Mouse (Mus musculus) MEL (cell line): ENCODE data around the gene Hmcn2. TPM values are rescaled to one million over a fixed set of nuclear protein-coding genes. Genes with fewer than 3 reads are reported as not detected.

Experiments used
- DNase-seq: peaks from one replicate; pipeline ENCODE4 v3.0.0; 2011; ENCODE audit warnings: low read depth, low spot score
- H3K27ac ChIP-seq: 2 replicates; pipeline ENCODE4 v1.5.1; 2012; ENCODE audit warnings: low read depth, mild to moderate bottlenecking, control low read depth, low read length, moderate library complexity; ENCODE audit not compliant: control insufficient read depth
- H3K27me3 ChIP-seq, 2 experiments: fragments of 150-350 bp in 1 of 2; sonication (generic) in 1 of 2; 2 replicates each; pipeline ENCODE4 v1.6.1; 2012; ENCODE audit warnings: low read length in 2 of 2, mild to moderate bottlenecking in 2 of 2, improper control_type of control experiment in 1 of 2, moderate library complexity in 1 of 2; ENCODE audit not compliant: insufficient read depth in 2 of 2, control insufficient read depth in 1 of 2
- H3K36me3 ChIP-seq, 2 experiments: 2 replicates each; pipeline ENCODE4 v1.6.1; 2012 to 2014; ENCODE audit warnings: low read length in 2 of 2, improper control_type of control experiment in 1 of 2, inconsistent platforms in 1 of 2, mild to moderate bottlenecking in 1 of 2; ENCODE audit not compliant: insufficient read depth in 2 of 2, control insufficient read depth in 1 of 2
- H3K4me1 ChIP-seq, 2 experiments: fragments of 150-350 bp in 1 of 2; sonication (generic) in 1 of 2; 2 replicates each; pipeline ENCODE4 v1.6.1; 2012; ENCODE audit warnings: low read length in 2 of 2, improper control_type of control experiment in 1 of 2, mild to moderate bottlenecking in 1 of 2; ENCODE audit not compliant: insufficient read depth in 2 of 2, control insufficient read depth in 1 of 2
- H3K4me3 ChIP-seq, 2 experiments: fragments of 150-350 bp in 1 of 2; sonication (generic) in 1 of 2; 2 replicates each; pipeline ENCODE4 v1.5.1; 2012; ENCODE audit warnings: low read depth in 2 of 2, low read length in 2 of 2, mild to moderate bottlenecking in 2 of 2, moderate library complexity in 2 of 2, control low read depth in 1 of 2, improper control_type of control experiment in 1 of 2; ENCODE audit not compliant: control insufficient read depth in 1 of 2, insufficient read depth in 1 of 2
- H3K79me2 ChIP-seq: 2 replicates; pipeline ENCODE4 v1.6.1; 2012; ENCODE audit warnings: mild to moderate bottlenecking, low read length, moderate library complexity; ENCODE audit not compliant: control insufficient read depth, poor library complexity, insufficient read depth
- H3K9ac ChIP-seq: 2 replicates; pipeline ENCODE4 v1.6.1; 2012; ENCODE audit warnings: low read depth, mild to moderate bottlenecking, control low read depth, low read length, moderate library complexity; ENCODE audit not compliant: control insufficient read depth, poor library complexity, severe bottlenecking
- H3K9me3 ChIP-seq: fragments of 150-350 bp; sonication (generic); replicated peaks from 2 replicates; pipeline ENCODE4 v1.6.1; 2012; ENCODE audit warnings: mild to moderate bottlenecking, low read length, improper control_type of control experiment, moderate library complexity; ENCODE audit not compliant: insufficient read depth
- BHLHE40 ChIP-seq: IDR thresholded peaks from 2 replicates; pipeline ENCODE4 v1.6.1; 2012; ENCODE audit warnings: low read depth, mild to moderate bottlenecking, inconsistent platforms, low read length, improper control_type of control experiment, borderline replicate concordance
- CHD1 ChIP-seq: IDR thresholded peaks from 2 replicates; pipeline ENCODE4 v1.6.1; 2012; ENCODE audit warnings: low read depth, mild to moderate bottlenecking, inconsistent platforms, low read length, improper control_type of control experiment
- CHD2 ChIP-seq: IDR thresholded peaks from 2 replicates; pipeline ENCODE4 v1.6.1; 2011; ENCODE audit warnings: low read length, improper control_type of control experiment
- CTCF ChIP-seq, 3 experiments: IDR thresholded peaks in 2 of 3; conservative IDR thresholded peaks in 1 of 3; 2 replicates each; pipeline ENCODE4 v1.5.1; 2011 to 2012; ENCODE audit warnings: low read length in 3 of 3, low read depth in 2 of 3, mild to moderate bottlenecking in 2 of 3, improper control_type of control experiment in 1 of 3, inconsistent platforms in 1 of 3, mixed read lengths in 1 of 3, moderate library complexity in 1 of 3; ENCODE audit not compliant: control insufficient read depth in 1 of 3, insufficient read depth in 1 of 3, poor library complexity in 1 of 3, severe bottlenecking in 1 of 3
- E2F4 ChIP-seq: IDR thresholded peaks from 2 replicates; pipeline ENCODE4 v1.6.1; 2011; ENCODE audit warnings: low read depth, low read length, improper control_type of control experiment, borderline replicate concordance
- ELF1 ChIP-seq: IDR thresholded peaks from 2 replicates; pipeline ENCODE4 v1.6.1; 2014; ENCODE audit warnings: low read depth, mild to moderate bottlenecking, inconsistent platforms, low read length, improper control_type of control experiment, moderate library complexity
- EP300 ChIP-seq, 2 experiments: IDR thresholded peaks; 2 replicates each; pipeline ENCODE4 v1.6.1; 2011; ENCODE audit warnings: improper control_type of control experiment in 2 of 2, low read length in 2 of 2, low read depth in 1 of 2, mild to moderate bottlenecking in 1 of 2
- ETS1 ChIP-seq: IDR thresholded peaks from 2 replicates; pipeline ENCODE4 v1.6.1; 2012; ENCODE audit warnings: low read depth, mild to moderate bottlenecking, inconsistent platforms, low read length, improper control_type of control experiment, moderate library complexity
- GABPA ChIP-seq: IDR thresholded peaks from 2 replicates; pipeline ENCODE4 v1.6.1; 2012; ENCODE audit warnings: low read depth, mild to moderate bottlenecking, inconsistent platforms, low read length, improper control_type of control experiment, moderate library complexity
- GATA1 ChIP-seq: IDR thresholded peaks from 2 replicates; pipeline ENCODE4 v1.6.1; 2011; ENCODE audit warnings: low read depth, low read length, improper control_type of control experiment
- HCFC1 ChIP-seq: IDR thresholded peaks from 2 replicates; pipeline ENCODE4 v1.6.1; 2012; ENCODE audit warnings: low read depth, mild to moderate bottlenecking, inconsistent platforms, low read length, improper control_type of control experiment, moderate library complexity
- JUND ChIP-seq: IDR thresholded peaks from 2 replicates; pipeline ENCODE4 v1.6.1; 2011; ENCODE audit warnings: low read depth, mild to moderate bottlenecking, improper control_type of control experiment, low read length
- KAT2A ChIP-seq: conservative IDR thresholded peaks from 2 replicates; pipeline ENCODE4 v1.6.1; 2012; ENCODE audit warnings: low read depth, low read length, improper control_type of control experiment, inconsistent platforms
- MAFK ChIP-seq: IDR thresholded peaks from 2 replicates; pipeline ENCODE4 v1.6.1; 2011; ENCODE audit warnings: low read depth, mild to moderate bottlenecking, low read length, improper control_type of control experiment, borderline replicate concordance
- MAX ChIP-seq: IDR thresholded peaks from 2 replicates; pipeline ENCODE4 v1.6.1; 2011; ENCODE audit warnings: low read length, improper control_type of control experiment
- MEF2A ChIP-seq: IDR thresholded peaks from 2 replicates; pipeline ENCODE4 v1.6.1; 2014; ENCODE audit warnings: low read depth, mild to moderate bottlenecking, inconsistent platforms, low read length, improper control_type of control experiment; ENCODE audit not compliant: poor library complexity, insufficient replicate concordance, severe bottlenecking; ENCODE audit errors: extremely low read depth
- MXI1 ChIP-seq: IDR thresholded peaks from 2 replicates; pipeline ENCODE4 v1.6.1; 2011; ENCODE audit warnings: mild to moderate bottlenecking, low read depth, low read length, improper control_type of control experiment
- MYB ChIP-seq: IDR thresholded peaks from 2 replicates; pipeline ENCODE4 v1.6.1; 2011; ENCODE audit warnings: mild to moderate bottlenecking, low read depth, low read length, improper control_type of control experiment
- MYC ChIP-seq: IDR thresholded peaks from 2 replicates; pipeline ENCODE4 v1.6.1; 2011; ENCODE audit warnings: low read depth, mild to moderate bottlenecking, low read length, improper control_type of control experiment, moderate library complexity
- NELFE ChIP-seq: IDR thresholded peaks from 2 replicates; pipeline ENCODE4 v1.6.1; 2011; ENCODE audit warnings: low read depth, low read length, improper control_type of control experiment
- POLR2A ChIP-seq, 2 experiments: IDR thresholded peaks; 2 replicates each; pipeline ENCODE4 v1.6.1; 2011 to 2012; ENCODE audit warnings: low read length in 2 of 2, mild to moderate bottlenecking in 2 of 2, control low read depth in 1 of 2, improper control_type of control experiment in 1 of 2, low read depth in 1 of 2, moderate library complexity in 1 of 2; ENCODE audit not compliant: control insufficient read depth in 1 of 2, insufficient read depth in 1 of 2, poor library complexity in 1 of 2
- POLR2AphosphoS2 ChIP-seq: IDR thresholded peaks from 2 replicates; pipeline ENCODE4 v1.6.1; 2011; ENCODE audit warnings: low read length, improper control_type of control experiment
- POLR2AphosphoS5 ChIP-seq: IDR thresholded peaks from 2 replicates; pipeline ENCODE4 v1.6.1; 2012; ENCODE audit warnings: low read depth, borderline replicate concordance, mild to moderate bottlenecking, inconsistent platforms, low read length, moderate library complexity, mixed read lengths
- RAD21 ChIP-seq: IDR thresholded peaks from 2 replicates; pipeline ENCODE4 v1.6.1; 2011; ENCODE audit warnings: mild to moderate bottlenecking, low read depth, low read length, improper control_type of control experiment
- RCOR1 ChIP-seq: IDR thresholded peaks from 2 replicates; pipeline ENCODE4 v1.6.1; 2012; ENCODE audit warnings: low read depth, mild to moderate bottlenecking, inconsistent platforms, low read length, improper control_type of control experiment
- SIN3A ChIP-seq: IDR thresholded peaks from 2 replicates; pipeline ENCODE4 v1.6.1; 2012; ENCODE audit warnings: low read length, improper control_type of control experiment, inconsistent platforms
- SMC3 ChIP-seq: IDR thresholded peaks from 2 replicates; pipeline ENCODE4 v1.6.1; 2011; ENCODE audit warnings: low read depth, low read length, improper control_type of control experiment
- TBP ChIP-seq: IDR thresholded peaks from 2 replicates; pipeline ENCODE4 v1.8.0; 2011; ENCODE audit warnings: low read depth, low read length, improper control_type of control experiment
- TCF12 ChIP-seq: IDR thresholded peaks from 2 replicates; pipeline ENCODE4 v1.6.1; 2014; ENCODE audit warnings: low read depth, mild to moderate bottlenecking, inconsistent platforms, low read length, improper control_type of control experiment, moderate library complexity
- UBTF ChIP-seq: IDR thresholded peaks from 2 replicates; pipeline ENCODE4 v1.6.1; 2012; ENCODE audit warnings: low read depth, mild to moderate bottlenecking, inconsistent platforms, low read length, improper control_type of control experiment, moderate library complexity, borderline replicate concordance; ENCODE audit not compliant: insufficient read depth
- USF1 ChIP-seq: IDR thresholded peaks from 2 replicates; pipeline ENCODE4 v1.6.1; 2014; ENCODE audit warnings: low read depth, mild to moderate bottlenecking, inconsistent platforms, low read length, improper control_type of control experiment, moderate library complexity
- USF2 ChIP-seq, 2 experiments: IDR thresholded peaks; 2 replicates each; pipeline ENCODE4 v1.6.1; 2011 to 2012; ENCODE audit warnings: improper control_type of control experiment in 2 of 2, low read length in 2 of 2, borderline replicate concordance in 1 of 2, inconsistent platforms in 1 of 2, low read depth in 1 of 2, mild to moderate bottlenecking in 1 of 2; ENCODE audit not compliant: insufficient read depth in 1 of 2
- ZC3H11A ChIP-seq: IDR thresholded peaks from 2 replicates; pipeline ENCODE4 v1.6.1; 2012; ENCODE audit warnings: low read depth, mild to moderate bottlenecking, inconsistent platforms, low read length, improper control_type of control experiment
- ZKSCAN1 ChIP-seq: IDR thresholded peaks from 2 replicates; pipeline ENCODE4 v1.6.1; 2012; ENCODE audit warnings: low read depth, mild to moderate bottlenecking, inconsistent platforms, low read length, improper control_type of control experiment, moderate library complexity
- ZMIZ1 ChIP-seq: IDR thresholded peaks from 2 replicates; pipeline ENCODE4 v1.6.1; 2012; ENCODE audit warnings: low read depth, mild to moderate bottlenecking, inconsistent platforms, low read length, improper control_type of control experiment, moderate library complexity
- ZNF384 ChIP-seq: IDR thresholded peaks from 2 replicates; pipeline ENCODE4 v1.6.1; 2012; ENCODE audit warnings: low read depth, mild to moderate bottlenecking, inconsistent platforms, low read length, improper control_type of control experiment
- polyA plus RNA-seq, 2 experiments: library from polyadenylated mRNA; stranded (reverse) in 1 of 2; unstranded in 1 of 2; fragments of >175 nt in 1 of 2; fragments of >200 nt in 1 of 2; gene quantifications; 2 replicates each; pipeline versions ENCODE4 v1.2.1 to v1.2.4; 2012; ENCODE audit warnings: low replicate concordance in 2 of 2, low read depth in 1 of 2; ENCODE audit not compliant: insufficient read length in 2 of 2, insufficient read depth in 1 of 2, missing spikeins in 1 of 2
- total RNA-seq: library from RNA; depleted of rRNA; stranded (reverse); fragments of 300-350 nt; gene quantifications from 2 replicates; pipeline ENCODE4 v1.2.3, GENCODE M21; 2012

Gene Hmcn2
- total and polyA plus RNA-seq, 3 experiments, result 0.18 TPM; not detected in 2

DNA sequence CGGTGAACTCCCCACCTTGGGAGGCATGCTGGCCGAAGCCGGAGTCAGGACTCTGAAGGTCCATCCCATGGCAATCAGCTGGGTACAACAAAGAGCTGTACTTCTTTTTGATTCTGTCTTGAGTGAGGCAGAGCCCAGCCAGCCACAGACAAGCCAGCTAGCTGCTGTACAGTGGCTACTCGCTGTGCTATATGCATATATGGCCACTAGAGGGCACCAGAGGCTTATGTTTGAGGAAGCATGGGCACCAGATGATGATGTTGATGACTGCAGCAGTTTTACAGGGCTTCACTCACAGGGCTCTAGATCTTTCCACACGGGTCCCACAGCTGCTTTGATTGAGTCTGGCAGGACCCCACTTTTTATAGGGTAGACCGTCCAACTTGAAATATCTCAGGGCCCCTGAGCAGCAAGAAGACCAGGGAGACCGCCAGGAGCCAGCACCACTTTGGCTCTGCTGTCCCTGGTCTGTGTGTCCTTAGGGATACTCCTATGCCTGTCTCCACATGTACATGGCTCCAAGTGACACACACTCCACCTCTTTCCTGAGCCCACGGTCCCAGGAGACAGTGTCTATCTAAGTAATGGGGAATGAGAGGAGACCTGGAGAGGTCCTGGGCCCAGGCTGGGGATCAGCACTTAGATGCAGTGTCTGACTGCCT, 168.8 kb downstream of the Hmcn2 start:
- Histone ChIP-seq H3K4me3 (no peak overlapping the region), H3K27ac (no peak overlapping the region), H3K4me1 (no peaks in the 10 kb centered on the region), H3K9me3 (no peaks in the 10 kb centered on the region), H3K27me3 (no peaks in the 10 kb centered on the region), H3K79me2 (no peaks in the 10 kb centered on the region), H3K9ac (no peak overlapping the region), H3K36me3 (no peaks in the 10 kb centered on the region)
- TF ChIP-seq CTCF (IDR thresholded peaks at IDR 0.05 in 2 of 3, conservative IDR thresholded peaks at IDR 0.05 in 1 of 3; ENCODE audit: control insufficient read depth in 1 of 3, insufficient read depth in 1 of 3, low read depth in 2 of 3, low read length in 3 of 3, poor library complexity in 1 of 3, severe bottlenecking in 1 of 3), result peak; percentile 83 to 98 (median 88)
- TF ChIP-seq MAX, result no peak
- TF ChIP-seq KAT2A, result no peak
- TF ChIP-seq POLR2AphosphoS5, result no peak
- TF ChIP-seq MYB, result no peak
- TF ChIP-seq ETS1, result no peak
- no peak for TF ChIP-seq HCFC1
- no peak for TF ChIP-seq EP300 (IDR thresholded peaks at IDR 0.05; ENCODE audit: low read depth in 1 of 2, low read length in 2 of 2)
- no peak for TF ChIP-seq ZKSCAN1
- no peak for TF ChIP-seq CHD1
- TF ChIP-seq ZNF384, result no peak
- no peak for TF ChIP-seq POLR2AphosphoS2
- no peak for TF ChIP-seq NELFE
- no peak for TF ChIP-seq POLR2A (IDR thresholded peaks at IDR 0.05; ENCODE audit: control insufficient read depth in 1 of 2, insufficient read depth in 1 of 2, low read depth in 1 of 2, low read length in 2 of 2, poor library complexity in 1 of 2)
- TF ChIP-seq UBTF, result no peak
- TF ChIP-seq USF2 (IDR thresholded peaks at IDR 0.05; ENCODE audit: borderline replicate concordance in 1 of 2, insufficient read depth in 1 of 2, low read depth in 1 of 2, low read length in 2 of 2), result no peak
- no peak for TF ChIP-seq TCF12
- no peak for TF ChIP-seq MXI1
- TF ChIP-seq SIN3A, result no peak
- no peak for TF ChIP-seq ELF1
- TF ChIP-seq JUND, result no peak
- peak; percentile 83 for TF ChIP-seq ZC3H11A
- no peak for TF ChIP-seq USF1
- no peak for TF ChIP-seq MEF2A
- TF ChIP-seq CHD2, result no peak
- no peak for TF ChIP-seq GATA1
- no peak for TF ChIP-seq RCOR1
- TF ChIP-seq GABPA, result no peak
- TF ChIP-seq BHLHE40, result no peak
- peak; percentile 86 for TF ChIP-seq SMC3
- TF ChIP-seq E2F4, result no peak
- no peak for TF ChIP-seq ZMIZ1
- peak; percentile 92 for TF ChIP-seq MAFK
- TF ChIP-seq MYC, result no peak
- TF ChIP-seq RAD21, result peak; percentile 96
- no peak for TF ChIP-seq TBP
- DNase-seq, result peak; percentile 88
